Mouse (Mus musculus): ENCODE measurements around the gene Rasip1. TPM values are rescaled to one million over a fixed set of nuclear protein-coding genes. Genes with fewer than 3 reads are reported as not detected.
A peak's percentile ranks its signal among the peaks of the same experiment; 100 is the strongest.

Gene Rasip1
- polyA plus RNA-seq, 1 experiment from 2014 or later = 3.4 TPM

DNA sequence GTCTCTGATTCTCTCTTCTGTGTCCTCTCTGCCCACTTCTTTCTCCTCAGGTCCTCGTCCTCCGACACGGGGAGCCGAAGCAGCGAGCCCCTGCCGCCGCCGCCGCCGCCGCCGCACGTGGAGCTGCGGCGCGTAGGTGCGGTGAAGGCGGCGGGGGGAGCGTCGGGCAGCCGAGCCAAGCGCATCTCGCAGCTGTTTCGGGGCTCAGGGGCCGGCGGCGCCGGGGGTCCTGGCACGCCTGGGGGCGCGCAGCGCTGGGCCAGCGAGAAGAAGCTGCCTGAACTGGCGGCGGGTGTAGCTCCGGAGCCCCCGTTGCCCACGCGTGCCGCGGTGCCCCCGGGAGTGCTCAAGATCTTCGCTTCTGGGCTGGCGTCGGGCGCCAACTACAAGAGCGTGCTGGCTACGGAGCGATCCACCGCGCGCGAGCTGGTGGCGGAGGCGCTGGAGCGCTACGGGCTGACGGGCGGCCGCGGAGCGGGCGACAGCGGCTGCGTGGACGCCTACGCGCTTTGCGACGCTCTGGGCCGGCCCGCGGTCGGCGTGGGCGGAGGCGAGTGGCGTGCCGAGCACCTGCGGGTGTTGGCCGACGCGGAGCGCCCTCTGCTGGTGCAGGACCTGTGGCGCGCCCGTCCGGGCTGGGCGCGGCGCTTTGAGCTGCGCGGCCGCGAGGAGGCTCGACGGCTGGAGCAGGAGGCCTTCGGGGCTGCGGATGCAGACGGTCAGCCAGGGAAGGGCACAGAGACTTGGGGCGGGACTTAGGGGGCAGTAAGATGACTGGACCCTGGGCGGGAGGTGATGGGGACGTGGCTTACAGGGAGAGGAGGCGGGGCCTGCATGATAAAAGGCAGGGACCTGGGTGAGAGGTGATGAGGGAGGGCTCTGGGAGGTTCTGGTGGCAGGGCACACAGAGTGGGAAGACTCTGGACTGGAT lies 1.3 kb downstream of the Rasip1 start:
- peak; percentile 88 for ATAC-seq
- Histone ChIP-seq H3K4me3 (ENCODE audit: low read depth, low read length) (peak overlapping the region; percentile 50), H3K4me1 (ENCODE audit: insufficient read depth) (peaks cover 7% of the 10 kb centered on the region), H3K36me3 (replicated peaks; ENCODE audit: insufficient read depth, low read length) (no peaks in the 10 kb centered on the region), H3K9me3 (ENCODE audit: low read length) (no peaks in the 10 kb centered on the region), H3K9ac (replicated peaks) (peak overlapping the region; percentile 60), H3K27me3 (ENCODE audit: insufficient read depth, low read length) (peaks cover 25% of the 10 kb centered on the region), H3K27ac (ENCODE audit: low read depth) (peak overlapping the region; percentile 37), H3K4me2 (ENCODE audit: low read depth, low read length) (peak overlapping the region; percentile 85)
- TF ChIP-seq EP300 (IDR thresholded peaks at IDR 0.05; ENCODE audit: low read depth) (no peak), CTCF (IDR thresholded peaks at IDR 0.05; ENCODE audit: low read depth) (peak; percentile 82)
- WGBS (ENCODE audit: insufficient replicate concordance) = 1% methylated on average over 94 of the region's 105 CpGs
- DNase-seq = peak; percentile 92

DNA sequence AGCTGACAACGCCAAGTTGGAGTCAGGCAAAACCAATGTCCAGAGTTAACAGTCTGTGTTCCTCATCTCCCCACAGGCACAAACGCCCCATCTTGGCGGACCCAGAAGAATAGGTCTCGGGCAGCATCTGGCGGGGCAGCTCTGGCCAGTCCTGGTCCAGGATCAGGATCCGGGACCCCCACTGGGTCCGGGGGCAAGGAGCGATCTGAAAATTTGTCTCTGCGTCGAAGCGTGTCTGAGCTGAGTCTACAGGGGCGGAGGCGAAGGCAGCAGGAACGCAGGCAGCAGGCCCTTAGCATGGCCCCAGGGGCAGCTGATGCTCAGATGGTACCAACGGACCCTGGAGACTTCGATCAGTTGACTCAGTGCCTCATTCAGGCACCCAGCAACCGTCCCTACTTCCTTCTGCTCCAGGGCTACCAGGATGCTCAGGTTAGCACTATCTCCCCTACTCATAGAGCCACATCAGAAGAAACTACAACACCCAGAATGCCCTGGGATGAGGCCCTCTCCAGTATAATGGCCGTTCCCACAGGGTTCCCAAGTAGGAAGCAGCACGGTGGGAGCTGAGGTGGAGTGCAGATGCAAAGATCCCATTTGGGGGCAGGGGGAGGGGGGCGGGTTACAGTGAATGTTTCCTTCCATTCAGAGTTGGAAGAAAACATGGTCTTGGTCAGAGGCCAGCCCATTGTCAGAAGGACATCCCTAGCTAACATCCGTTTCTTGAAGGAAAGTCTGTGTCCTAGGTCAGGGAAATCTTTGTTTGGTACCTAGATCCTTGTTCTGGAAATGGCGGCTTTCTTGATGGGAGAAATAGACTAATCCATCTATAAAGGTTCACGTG lies 3.0 kb downstream of the Rasip1 start:
- Histone ChIP-seq H3K27ac (ENCODE audit: low read depth) (no peak overlapping the region), H3K4me2 (ENCODE audit: low read depth, low read length) (no peak overlapping the region), H3K4me1 (ENCODE audit: insufficient read depth) (peaks cover 7% of the 10 kb centered on the region), H3K9ac (replicated peaks) (no peak overlapping the region), H3K4me3 (ENCODE audit: low read depth, low read length) (no peak overlapping the region), H3K36me3 (replicated peaks; ENCODE audit: insufficient read depth, low read length) (no peaks in the 10 kb centered on the region), H3K27me3 (ENCODE audit: insufficient read depth, low read length) (peaks cover 25% of the 10 kb centered on the region), H3K9me3 (ENCODE audit: low read length) (no peaks in the 10 kb centered on the region)
- DNase-seq = no peak
- ATAC-seq = no peak
- WGBS (ENCODE audit: insufficient replicate concordance) = 70% methylated on average over 22 of the region's 23 CpGs
- no peak for TF ChIP-seq EP300 (IDR thresholded peaks at IDR 0.05; ENCODE audit: low read depth)
- TF ChIP-seq CTCF (IDR thresholded peaks at IDR 0.05; ENCODE audit: low read depth) = no peak

- Histone ChIP-seq H3K9ac (replicated peaks) (no peak overlapping the region), H3K9me3 (ENCODE audit: low read length) (no peaks in the 10 kb centered on the region), H3K27me3 (ENCODE audit: insufficient read depth, low read length) (peaks cover 21% of the 10 kb centered on the region), H3K36me3 (replicated peaks; ENCODE audit: insufficient read depth, low read length) (no peaks in the 10 kb centered on the region), H3K4me2 (ENCODE audit: low read depth, low read length) (no peak overlapping the region), H3K4me1 (ENCODE audit: insufficient read depth) (peaks cover 7% of the 10 kb centered on the region), H3K27ac (ENCODE audit: low read depth) (no peak overlapping the region), H3K4me3 (ENCODE audit: low read depth, low read length) (no peak overlapping the region)
- TF ChIP-seq EP300 (IDR thresholded peaks at IDR 0.05; ENCODE audit: low read depth) = no peak
- peak; percentile 29; the same call in 1 of the 2 replicates for TF ChIP-seq CTCF (IDR thresholded peaks at IDR 0.05; ENCODE audit: low read depth)
- DNase-seq (peak; percentile 41), ATAC-seq (no peak)
- 43% methylated on average over 28 of the region's 35 CpGs for WGBS (ENCODE audit: insufficient replicate concordance)
Observed at GRCm38 (mm10) chr7:45632499-45632898, 5.2 kb downstream of the Rasip1 start.

GRCm38 (mm10) chr7:45634946-45635681 lies 7.8 kb downstream of the Rasip1 start:
- ATAC-seq (peak; percentile 33), DNase-seq (no peak)
- 0 out of 2 replicates have a peak, but pooled peaks cover 3% of the 10 kb centered on the region for H3K4me1 ChIP-seq (ENCODE audit: insufficient read depth)
- H3K9ac ChIP-seq (replicated peaks) = no peak overlapping the region
- H3K27me3 ChIP-seq (ENCODE audit: insufficient read depth, low read length) = peaks cover 6% of the 10 kb centered on the region; the same call in 1 of the 2 replicates
- H3K9me3 ChIP-seq (ENCODE audit: low read length) = no peaks in the 10 kb centered on the region
- 59% methylated on average over 11 of the region's 11 CpGs for WGBS (ENCODE audit: insufficient replicate concordance)
- H3K27ac ChIP-seq (ENCODE audit: low read depth) = peak overlapping the region; percentile 41; the same call in 1 of the 2 replicates
- H3K4me2 ChIP-seq (ENCODE audit: low read depth, low read length) = no peak overlapping the region
- no peak for TF ChIP-seq CTCF (IDR thresholded peaks at IDR 0.05; ENCODE audit: low read depth)
- no peak for TF ChIP-seq EP300 (IDR thresholded peaks at IDR 0.05; ENCODE audit: low read depth)
- no peak overlapping the region for H3K4me3 ChIP-seq (ENCODE audit: low read depth, low read length)
- H3K36me3 ChIP-seq (replicated peaks; ENCODE audit: insufficient read depth, low read length) = no peaks in the 10 kb centered on the region

DNA sequence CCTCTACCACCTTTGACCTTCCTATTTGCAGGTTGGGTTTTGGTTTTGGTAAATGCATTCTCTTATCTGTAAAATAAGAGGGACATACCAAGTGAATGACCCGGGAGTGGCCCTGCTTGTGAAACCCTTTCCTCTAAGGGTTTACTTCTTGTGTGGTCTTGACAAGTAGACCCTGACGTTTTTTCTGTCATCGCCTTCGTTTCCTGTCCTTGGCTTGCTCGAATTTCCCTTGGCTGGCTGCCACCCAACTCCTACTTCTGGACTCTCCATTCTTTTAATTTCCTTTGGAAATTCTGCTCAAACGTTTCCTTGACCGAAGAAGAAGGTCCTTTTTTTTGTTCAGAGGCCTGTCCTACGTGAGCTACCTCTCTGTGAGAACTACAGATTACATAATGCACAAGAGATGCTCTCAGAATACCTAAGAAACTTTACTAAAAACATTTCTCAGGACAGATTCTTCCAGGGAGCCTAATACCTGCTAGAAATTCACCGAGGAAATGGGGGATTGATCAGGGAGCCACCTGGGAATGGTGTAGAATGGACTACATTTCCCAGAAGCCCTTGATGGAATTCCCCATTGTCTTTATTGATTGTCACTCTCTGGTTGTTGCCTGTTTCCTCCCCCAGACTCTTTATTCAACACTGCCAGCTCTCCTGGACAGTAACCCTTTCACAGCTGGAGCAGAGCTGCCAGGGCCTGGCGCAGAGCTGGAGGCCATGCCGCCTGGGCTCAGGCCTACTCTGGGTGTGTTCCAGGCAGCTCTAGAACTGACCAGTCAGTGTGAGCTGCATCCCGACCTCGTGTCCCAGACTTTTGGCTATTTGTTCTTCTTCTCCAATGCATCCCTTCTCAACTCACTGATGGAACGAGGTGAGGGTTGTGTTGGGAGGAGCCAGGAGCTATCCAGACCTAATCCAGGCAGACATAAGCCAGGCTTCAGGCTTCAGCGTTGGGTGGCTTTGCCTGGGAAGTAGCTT lies 8.7 kb downstream of the Rasip1 start:
- ATAC-seq = no peak
- Histone ChIP-seq H3K9me3 (ENCODE audit: low read length) (no peaks in the 10 kb centered on the region), H3K4me2 (ENCODE audit: low read depth, low read length) (no peak overlapping the region), H3K36me3 (replicated peaks; ENCODE audit: insufficient read depth, low read length) (no peaks in the 10 kb centered on the region), H3K4me3 (ENCODE audit: low read depth, low read length) (no peak overlapping the region), H3K4me1 (ENCODE audit: insufficient read depth) (0 out of 2 replicates have a peak, but pooled peaks cover 3% of the 10 kb centered on the region), H3K27me3 (ENCODE audit: insufficient read depth, low read length) (peaks cover 6% of the 10 kb centered on the region; the same call in 1 of the 2 replicates), H3K9ac (replicated peaks) (no peak overlapping the region), H3K27ac (ENCODE audit: low read depth) (0 out of 2 replicates have a peak overlapping the region, but pooled peaks have one; percentile 25)
- TF ChIP-seq CTCF (IDR thresholded peaks at IDR 0.05; ENCODE audit: low read depth) (no peak), EP300 (IDR thresholded peaks at IDR 0.05; ENCODE audit: low read depth) (no peak)
- DNase-seq = no peak
- WGBS (ENCODE audit: insufficient replicate concordance) = 55% methylated on average over 15 of the region's 15 CpGs
